Mouse (Mus musculus) B cell, adult 62 days (primary cell): ENCODE results near the gene Ifna5. TPM values are rescaled to one million over a fixed set of nuclear protein-coding genes. Genes with fewer than 3 reads are reported as not detected.

Experiments
- total RNA-seq: library from RNA; stranded (reverse); gene quantifications from 4 replicates; pipeline ENCODE4 v1.2.4, GENCODE M21; 2023

Ifna5 gene
- total RNA-seq: not detected in 4 replicates

GRCm38 (mm10) chr4:88835225-88835624, at the start of gene Ifna5:
TSS of gene Ifna5 (plus strand) at chr4:88835525.

GRCm38 (mm10) chr4:88788402-88788801, 46.9 kb upstream of the Ifna5 start, which contains the start of gene Gm13277:
TSS of gene Gm13277 (plus strand) at chr4:88788632.

GRCm38 (mm10) chr4:88791250-88791649, 44.1 kb upstream of the Ifna5 start, which contains the start of gene Gm13278:
TSS of gene Gm13278 (plus strand) at chr4:88791550.

GRCm38 (mm10) chr4:88793936-88794675, 41.2 kb upstream of the Ifna5 start, which contains the start of gene Gm13275:
TSS of gene Gm13275 (plus strand) at chr4:88794487.

GRCm38 (mm10) chr4:88797097-88797496, 38.2 kb upstream of the Ifna5 start, which contains the start of gene Gm13279:
TSS of gene Gm13279 (plus strand) at chr4:88797397.

GRCm38 (mm10) chr4:88799365-88799764, 36.0 kb upstream of the Ifna5 start, which contains the start of gene Gm13285:
TSS of gene Gm13285 (plus strand) at chr4:88799665.

GRCm38 (mm10) chr4:88802954-88803353, 32.4 kb upstream of the Ifna5 start, which contains the start of gene Gm13287:
TSS of gene Gm13287 (plus strand) at chr4:88803254.

GRCm38 (mm10) chr4:88805231-88805630, 30.1 kb upstream of the Ifna5 start, which contains the start of gene Gm13288:
TSS of gene Gm13288 (plus strand) at chr4:88805531.

GRCm38 (mm10) chr4:88815928-88816327, 19.4 kb upstream of the Ifna5 start, which contains the start of gene Ifna7:
TSS of gene Ifna7 (plus strand) at chr4:88816228.

GRCm38 (mm10) chr4:88819659-88820058, 15.7 kb upstream of the Ifna5 start, which contains the start of gene Ifna11:
TSS of gene Ifna11 (plus strand) at chr4:88819959.

GRCm38 (mm10) chr4:88827116-88827515, 8.2 kb upstream of the Ifna5 start, which contains the start of gene Ifna6:
TSS of gene Ifna6 (plus strand) at chr4:88827416.

GRCm38 (mm10) chr4:88841438-88841911, 6.2 kb downstream of the Ifna5 start, which contains the start of gene Ifna4:
TSS of gene Ifna4 (plus strand) at chr4:88841861.

GRCm38 (mm10) chr4:88849698-88850097, 14.4 kb downstream of the Ifna5 start, which contains the start of gene Ifna1:
TSS of gene Ifna1 (plus strand) at chr4:88850087.

GRCm38 (mm10) chr4:88880101-88880500, 44.8 kb downstream of the Ifna5 start, which contains the start of gene Ifne:
TSS of gene Ifne (minus strand) at chr4:88880201.

Other genes with a start within 250 kb of the Ifna5 start
- gene Ifna9, start 243.1 kb upstream of the Ifna5 start, total RNA-seq: not detected in 4 replicates
- not detected in 4 replicates for gene Ifna12, start 232.1 kb upstream of the Ifna5 start, total RNA-seq
- gene C87499, start 201.1 kb upstream of the Ifna5 start, total RNA-seq: not detected in 4 replicates
- gene Ifna13, start 191.1 kb upstream of the Ifna5 start, total RNA-seq: not detected in 4 replicates
- not detected in 4 replicates for gene Ifna16, start 158.6 kb upstream of the Ifna5 start, total RNA-seq
- not detected in 4 replicates for gene Ifna2, start 151.6 kb upstream of the Ifna5 start, total RNA-seq
- gene Ifnab, start 144.2 kb upstream of the Ifna5 start, total RNA-seq: not detected in 4 replicates
- not detected in 4 replicates for gene Gm26566, start 113.7 kb upstream of the Ifna5 start, total RNA-seq
- gene Klhl9, start 113.1 kb upstream of the Ifna5 start, total RNA-seq: 14.4 to 16.1 TPM (median 15.0 TPM) in 4 replicates
- not detected in 4 replicates for gene Gm13271, start 80.7 kb upstream of the Ifna5 start, total RNA-seq
- gene Gm13283, start 75.4 kb upstream of the Ifna5 start, total RNA-seq: not detected in 4 replicates
- not detected in 4 replicates for gene Gm13290, start 61.7 kb upstream of the Ifna5 start, total RNA-seq
- not detected in 4 replicates for gene Gm13289, start 58.6 kb upstream of the Ifna5 start, total RNA-seq
- not detected in 4 replicates for gene Gm13272, start 55.7 kb upstream of the Ifna5 start, total RNA-seq
- not detected in 4 replicates for gene Ifnz, start 53.4 kb upstream of the Ifna5 start, total RNA-seq
- gene Gm13276, start 49.8 kb upstream of the Ifna5 start, total RNA-seq: not detected in 4 replicates
- not detected in 4 replicates for gene Gm13277, start 46.9 kb upstream of the Ifna5 start, total RNA-seq
- not detected in 4 replicates for gene Gm13278, start 44.0 kb upstream of the Ifna5 start, total RNA-seq
- gene Gm13275, start 41.0 kb upstream of the Ifna5 start, total RNA-seq: not detected in 4 replicates
- gene Gm13279, start 38.1 kb upstream of the Ifna5 start, total RNA-seq: not detected in 4 replicates
- not detected in 4 replicates for gene Gm13285, start 35.9 kb upstream of the Ifna5 start, total RNA-seq
- gene Gm13287, start 32.3 kb upstream of the Ifna5 start, total RNA-seq: not detected in 4 replicates
- gene Gm13288, start 30.0 kb upstream of the Ifna5 start, total RNA-seq: not detected in 4 replicates
- not detected in 4 replicates for gene Ifna7, start 19.3 kb upstream of the Ifna5 start, total RNA-seq
- gene Ifna11, start 15.6 kb upstream of the Ifna5 start, total RNA-seq: not detected in 4 replicates
- gene Ifna6, start 8.1 kb upstream of the Ifna5 start, total RNA-seq: not detected in 4 replicates
- gene Ifna4, start 6.3 kb downstream of the Ifna5 start, total RNA-seq: not detected in 4 replicates
- not detected in 4 replicates for gene Ifna1, start 14.6 kb downstream of the Ifna5 start, total RNA-seq
- gene Ifne, start 44.7 kb downstream of the Ifna5 start, total RNA-seq: not detected in 4 replicates